Mouse (Mus musculus) neural tube, embryonic 14.5 days (tissue): Measurements from ENCODE around the gene Opcml. TPM values are rescaled to one million over a fixed set of nuclear protein-coding genes. Genes with fewer than 3 reads are reported as not detected.

Experiments
- ATAC-seq: fragments of 200-750 bp; cut with Nextera tagmentation; 2 replicates; pipeline ENCODE4 v1.8.0; 2017; ENCODE audit warnings: low read depth, mild to moderate bottlenecking, moderate TSS enrichment, moderate library complexity
- H3K27ac ChIP-seq: fragments of 300-500 bp; sonication (generic); 2 replicates; pipeline ENCODE4 v1.5.1; 2014; ENCODE audit warnings: low read depth, mild to moderate bottlenecking, control low read depth, low read length, moderate library complexity, mixed read lengths
- H3K27me3 ChIP-seq: fragments of 300-500 bp; sonication (generic); 2 replicates; pipeline ENCODE4 v1.6.1; 2014; ENCODE audit warnings: low read length; ENCODE audit not compliant: control insufficient read depth, insufficient read depth
- H3K36me3 ChIP-seq: fragments of 300-500 bp; sonication (generic); 2 replicates; pipeline ENCODE4 v1.6.1; 2014; ENCODE audit warnings: low read length, mixed read lengths; ENCODE audit not compliant: control insufficient read depth, insufficient read depth
- H3K4me1 ChIP-seq: fragments of 300-500 bp; sonication (generic); 2 replicates; pipeline ENCODE4 v1.6.1; 2014; ENCODE audit warnings: low read length; ENCODE audit not compliant: control insufficient read depth, insufficient read depth
- H3K4me2 ChIP-seq: fragments of 300-500 bp; sonication (generic); 2 replicates; pipeline ENCODE4 v1.6.1; 2014; ENCODE audit warnings: mild to moderate bottlenecking, low read depth, low read length, control low read depth
- H3K4me3 ChIP-seq: fragments of 300-500 bp; sonication (generic); 2 replicates; pipeline ENCODE4 v1.5.1; 2014; ENCODE audit warnings: low read depth, low read length, control low read depth, mixed read lengths
- H3K9ac ChIP-seq: fragments of 300-500 bp; sonication (generic); replicated peaks from 2 replicates; pipeline ENCODE4 v1.6.1; 2014; ENCODE audit warnings: low read depth, mild to moderate bottlenecking, control low read depth, low read length, mixed read lengths
- H3K9me3 ChIP-seq: fragments of 300-500 bp; sonication (generic); 2 replicates; pipeline ENCODE4 v1.6.1; 2016; ENCODE audit warnings: low read length; ENCODE audit not compliant: control insufficient read depth
- WGBS: fragments of 180-500 bp; shearing (Covaris S2); extraction: QIAGEN DNeasy Blood & Tissue Kit; methylation state at CpG from one replicate; pipeline ENCODE4 v1.1.7; 2014; 5-methylcytosine and 5-hydroxymethylcytosine counted together
- polyA plus RNA-seq: library from polyadenylated mRNA; unstranded; fragments of >200 nt; fragmentation: Nextera tagmentation; extraction: Ambion mirVana; gene quantifications from 2 replicates; pipeline ENCODE4 v1.2.1, GENCODE M21; 2014

Opcml gene
- polyA plus RNA-seq, 1 experiment from 2014 or later = 49.3 TPM

GRCm38 (mm10) chr9:28178123-28178887 is 387.7 kb downstream of the Opcml start:
- H3K4me3 ChIP-seq = no peak overlapping the region
- no peaks in the 10 kb centered on the region for H3K9me3 ChIP-seq
- H3K4me1 ChIP-seq = no peaks in the 10 kb centered on the region
- H3K36me3 ChIP-seq = no peaks in the 10 kb centered on the region
- no peak overlapping the region for H3K27ac ChIP-seq
- H3K27me3 ChIP-seq = no peaks in the 10 kb centered on the region
- H3K4me2 ChIP-seq = no peak overlapping the region
- WGBS = 89% methylated on average over 4 of the region's 4 CpGs
- no peak for ATAC-seq
- H3K9ac ChIP-seq = no peak overlapping the region

DNA sequence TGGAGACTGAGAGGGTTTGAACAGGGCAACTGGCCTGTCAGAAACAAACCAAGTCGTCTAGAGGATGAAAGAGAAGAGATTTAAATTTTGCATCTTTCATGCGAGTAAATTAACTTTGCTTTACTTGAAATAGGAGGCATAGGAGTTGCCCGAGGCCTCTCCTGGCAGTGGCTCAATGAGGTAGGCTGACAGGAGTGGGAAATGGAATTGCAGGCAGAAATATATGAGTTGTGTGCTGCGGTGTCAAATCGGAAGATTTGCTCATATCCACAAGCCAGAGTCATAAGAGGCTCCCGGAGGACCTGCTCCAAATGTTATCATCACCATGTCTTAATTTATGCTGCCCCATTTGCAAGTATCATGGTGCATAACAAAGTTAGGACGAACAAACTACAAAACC is 391.3 kb downstream of the Opcml start:
- Histone ChIP-seq H3K36me3 (no peaks in the 10 kb centered on the region), H3K27me3 (no peaks in the 10 kb centered on the region), H3K9ac (no peak overlapping the region), H3K4me1 (no peaks in the 10 kb centered on the region), H3K27ac (no peak overlapping the region), H3K9me3 (no peaks in the 10 kb centered on the region), H3K4me2 (no peak overlapping the region), H3K4me3 (no peak overlapping the region)
- WGBS = 69% methylated on average over 7 of the region's 7 CpGs
- no peak for ATAC-seq

DNA sequence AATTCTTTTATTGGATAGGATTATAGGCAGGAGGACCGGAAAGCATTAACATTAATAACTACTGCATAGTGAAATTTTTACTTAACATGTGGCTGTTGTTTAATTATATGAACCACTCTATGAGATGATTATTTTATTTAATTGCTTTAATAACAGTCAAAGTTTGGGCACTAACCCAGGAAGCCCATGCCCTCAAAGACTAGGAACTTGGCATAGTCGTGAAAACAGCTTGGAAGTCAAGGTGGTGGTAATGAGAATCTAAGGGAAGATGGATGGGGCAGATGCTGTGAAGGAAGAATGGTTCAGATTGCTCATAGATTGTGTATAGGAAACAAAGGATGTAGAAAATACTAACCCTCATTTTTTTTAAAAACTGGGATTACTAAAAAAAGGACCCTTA is 399.7 kb downstream of the Opcml start:
- WGBS = 93% methylated on average over 2 of the region's 2 CpGs
- H3K9me3 ChIP-seq = no peaks in the 10 kb centered on the region
- H3K4me3 ChIP-seq = no peak overlapping the region
- H3K27ac ChIP-seq = no peak overlapping the region
- H3K36me3 ChIP-seq = no peaks in the 10 kb centered on the region
- no peak overlapping the region for H3K4me2 ChIP-seq
- ATAC-seq = no peak
- H3K9ac ChIP-seq = no peak overlapping the region
- H3K27me3 ChIP-seq = no peaks in the 10 kb centered on the region
- H3K4me1 ChIP-seq = no peaks in the 10 kb centered on the region

DNA sequence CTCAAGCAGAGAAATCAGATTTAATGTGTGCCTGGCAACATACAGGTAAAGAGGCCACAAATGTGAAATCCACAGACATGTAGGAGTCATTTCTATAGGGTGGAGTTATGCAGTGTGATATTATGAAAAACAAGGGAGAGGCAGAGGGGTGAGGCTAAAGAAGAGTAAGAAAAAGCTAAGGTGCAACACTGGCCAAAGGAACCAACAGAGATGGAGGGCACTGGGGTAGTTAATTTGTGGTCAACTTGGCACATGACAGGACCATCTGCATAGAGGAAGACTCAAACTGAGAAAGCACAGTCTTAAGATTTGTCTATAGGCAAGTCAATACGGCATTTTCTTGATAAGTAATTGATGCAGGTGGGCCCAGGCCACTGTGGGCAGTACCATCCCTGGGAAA is 400.2 kb downstream of the Opcml start:
- Histone ChIP-seq H3K4me1 (no peaks in the 10 kb centered on the region), H3K9ac (no peak overlapping the region), H3K36me3 (no peaks in the 10 kb centered on the region), H3K4me3 (no peak overlapping the region), H3K27ac (no peak overlapping the region), H3K4me2 (no peak overlapping the region), H3K9me3 (no peaks in the 10 kb centered on the region), H3K27me3 (no peaks in the 10 kb centered on the region)
- ATAC-seq = no peak
- 85% methylated on average over 1 of the region's 1 CpGs for WGBS

GRCm38 (mm10) chr9:28196550-28196949 is 406.0 kb downstream of the Opcml start:
- H3K36me3 ChIP-seq = no peaks in the 10 kb centered on the region
- no peak overlapping the region for H3K9ac ChIP-seq
- H3K4me1 ChIP-seq = no peaks in the 10 kb centered on the region
- WGBS = 92% methylated on average over 2 of the region's 2 CpGs
- H3K4me3 ChIP-seq = no peak overlapping the region
- H3K27me3 ChIP-seq = no peaks in the 10 kb centered on the region
- no peak for ATAC-seq
- no peak overlapping the region for H3K27ac ChIP-seq
- no peak overlapping the region for H3K4me2 ChIP-seq
- no peaks in the 10 kb centered on the region for H3K9me3 ChIP-seq

GRCm38 (mm10) chr9:28197061-28197460 is 406.5 kb downstream of the Opcml start:
- H3K4me3 ChIP-seq = no peak overlapping the region
- no peak for ATAC-seq
- no peaks in the 10 kb centered on the region for H3K9me3 ChIP-seq
- H3K9ac ChIP-seq = no peak overlapping the region
- no peaks in the 10 kb centered on the region for H3K36me3 ChIP-seq
- WGBS = 39% methylated on average over 2 of the region's 2 CpGs
- no peak overlapping the region for H3K27ac ChIP-seq
- H3K4me2 ChIP-seq = no peak overlapping the region
- no peaks in the 10 kb centered on the region for H3K27me3 ChIP-seq
- H3K4me1 ChIP-seq = no peaks in the 10 kb centered on the region

GRCm38 (mm10) chr9:28197631-28198030 is 407.1 kb downstream of the Opcml start:
- Histone ChIP-seq H3K4me1 (no peaks in the 10 kb centered on the region), H3K4me2 (no peak overlapping the region), H3K4me3 (no peak overlapping the region), H3K36me3 (no peaks in the 10 kb centered on the region), H3K27ac (no peak overlapping the region), H3K27me3 (no peaks in the 10 kb centered on the region), H3K9ac (no peak overlapping the region), H3K9me3 (no peaks in the 10 kb centered on the region)
- WGBS = 49% methylated on average over 3 of the region's 3 CpGs
- peak; percentile 75; the same call in 1 of the 2 replicates for ATAC-seq

DNA sequence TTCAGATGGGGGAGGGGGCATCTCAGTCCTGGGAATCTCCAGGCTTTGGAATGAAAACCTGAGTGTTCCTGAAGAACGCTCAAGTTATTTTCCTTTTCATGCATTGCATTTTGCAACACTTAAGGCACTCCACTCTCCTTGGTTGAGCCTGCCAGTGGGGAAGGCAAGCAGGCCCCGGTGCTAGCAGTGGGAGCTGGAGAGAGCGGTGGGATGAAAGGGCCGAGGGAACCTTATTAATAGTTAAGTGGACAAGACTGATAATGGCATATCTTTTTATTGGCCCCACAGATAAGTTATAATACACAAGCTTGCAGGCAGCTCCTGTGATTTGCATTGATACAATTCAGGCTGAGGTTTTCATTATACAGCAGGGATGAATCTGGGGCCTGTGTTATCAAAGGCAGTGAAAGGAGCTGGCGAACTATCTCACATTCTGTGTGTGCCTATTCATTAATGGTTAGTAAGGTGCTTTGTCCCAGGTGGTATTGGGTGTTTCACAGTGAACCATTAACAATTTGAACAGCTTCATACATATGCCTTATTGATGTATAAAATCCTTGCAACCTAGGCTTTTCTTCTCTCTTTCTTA is 407.6 kb downstream of the Opcml start:
- no peak overlapping the region for H3K4me3 ChIP-seq
- H3K27ac ChIP-seq = no peak overlapping the region
- H3K9ac ChIP-seq = no peak overlapping the region
- H3K4me2 ChIP-seq = no peak overlapping the region
- no peaks in the 10 kb centered on the region for H3K36me3 ChIP-seq
- WGBS = 74% methylated on average over 5 of the region's 5 CpGs
- H3K27me3 ChIP-seq = no peaks in the 10 kb centered on the region
- H3K4me1 ChIP-seq = no peaks in the 10 kb centered on the region
- no peak for ATAC-seq
- H3K9me3 ChIP-seq = no peaks in the 10 kb centered on the region

GRCm38 (mm10) chr9:28207441-28207840 is 416.9 kb downstream of the Opcml start:
- WGBS = 69% methylated on average over 3 of the region's 3 CpGs
- no peak overlapping the region for H3K4me2 ChIP-seq
- ATAC-seq = no peak
- no peak overlapping the region for H3K27ac ChIP-seq
- H3K36me3 ChIP-seq = no peaks in the 10 kb centered on the region
- H3K4me1 ChIP-seq = no peaks in the 10 kb centered on the region
- H3K4me3 ChIP-seq = no peak overlapping the region
- no peak overlapping the region for H3K9ac ChIP-seq
- no peaks in the 10 kb centered on the region for H3K27me3 ChIP-seq
- 0 out of 2 replicates have a peak, but pooled peaks cover 3% of the 10 kb centered on the region for H3K9me3 ChIP-seq
